Mouse (Mus musculus): ENCODE measurements around the gene Gm11549. TPM values are rescaled to one million over a fixed set of nuclear protein-coding genes. Genes with fewer than 3 reads are reported as not detected.

The Gm11549 gene
- 40.3 and 47.2 TPM in 2 replicates for polyA plus RNA-seq (2021; fragmentation: Nextera tagmentation)
- long read RNA-seq, experiment 1, transcript Gm11549-201 (3 exons, 2,829 nt), result major isoform, 298 of 313 reads
- long read RNA-seq, experiment 1, partial matches to known transcripts, result 6 of 313 reads
- long read RNA-seq, experiment 1, other reads (novel, unspliced or antisense), result 9 of 313 reads
- long read RNA-seq, experiment 2, transcript Gm11549-201 (3 exons, 2,829 nt), result major isoform, 82 of 93 reads
- long read RNA-seq, experiment 2, partial matches to known transcripts, result 1 of 93 reads
- long read RNA-seq, experiment 2, other reads (novel, unspliced or antisense), result 10 of 93 reads

GRCm38 (mm10) chr3:36521073-36522060 is at the start of gene Gm11549:
Gene Gm11549, minus strand, starts transcription at chr3:36521813.

GRCm38 (mm10) chr3:36552406-36553047 is 30.9 kb upstream of the Gm11549 start, which contains the start of gene Exosc9:
Gene Exosc9, plus strand, starts transcription at chr3:36552606.

GRCm38 (mm10) chr3:36475532-36476087 is 46.0 kb downstream of the Gm11549 start, which contains the start of the genes Anxa5 and 1810062G17Rik:
Gene Anxa5, minus strand, starts transcription at chr3:36475894.
Gene 1810062G17Rik, plus strand, starts transcription at chr3:36475937.

Other genes starting within 250 kb of the Gm11549 start
- gene Anxa5, start 45.9 kb downstream of the Gm11549 start, polyA plus RNA-seq (2021; fragmentation: Nextera tagmentation), result 118 and 132 TPM in 2 replicates
- gene 1810062G17Rik, start 45.9 kb downstream of the Gm11549 start, polyA plus RNA-seq (2021; fragmentation: Nextera tagmentation), result not detected in 2 replicates
- 40.9 and 42.3 TPM in 2 replicates for gene Exosc9, start 30.8 kb upstream of the Gm11549 start, polyA plus RNA-seq (2021; fragmentation: Nextera tagmentation)
- 0.73 and 1.1 TPM in 2 replicates for gene Ccna2, start 50.3 kb upstream of the Gm11549 start, polyA plus RNA-seq (2021; fragmentation: Nextera tagmentation)
- 8.0 and 9.2 TPM in 2 replicates for gene Bbs7, start 91.7 kb upstream of the Gm11549 start, polyA plus RNA-seq (2021; fragmentation: Nextera tagmentation)
- 6.3 and 6.6 TPM in 2 replicates for gene Trpc3, start 168.4 kb upstream of the Gm11549 start, polyA plus RNA-seq (2021; fragmentation: Nextera tagmentation)

Measured in left cerebral cortex, adult 6 months (tissue).